Mouse (Mus musculus): ENCODE results near the gene Cldn10.

DNA sequence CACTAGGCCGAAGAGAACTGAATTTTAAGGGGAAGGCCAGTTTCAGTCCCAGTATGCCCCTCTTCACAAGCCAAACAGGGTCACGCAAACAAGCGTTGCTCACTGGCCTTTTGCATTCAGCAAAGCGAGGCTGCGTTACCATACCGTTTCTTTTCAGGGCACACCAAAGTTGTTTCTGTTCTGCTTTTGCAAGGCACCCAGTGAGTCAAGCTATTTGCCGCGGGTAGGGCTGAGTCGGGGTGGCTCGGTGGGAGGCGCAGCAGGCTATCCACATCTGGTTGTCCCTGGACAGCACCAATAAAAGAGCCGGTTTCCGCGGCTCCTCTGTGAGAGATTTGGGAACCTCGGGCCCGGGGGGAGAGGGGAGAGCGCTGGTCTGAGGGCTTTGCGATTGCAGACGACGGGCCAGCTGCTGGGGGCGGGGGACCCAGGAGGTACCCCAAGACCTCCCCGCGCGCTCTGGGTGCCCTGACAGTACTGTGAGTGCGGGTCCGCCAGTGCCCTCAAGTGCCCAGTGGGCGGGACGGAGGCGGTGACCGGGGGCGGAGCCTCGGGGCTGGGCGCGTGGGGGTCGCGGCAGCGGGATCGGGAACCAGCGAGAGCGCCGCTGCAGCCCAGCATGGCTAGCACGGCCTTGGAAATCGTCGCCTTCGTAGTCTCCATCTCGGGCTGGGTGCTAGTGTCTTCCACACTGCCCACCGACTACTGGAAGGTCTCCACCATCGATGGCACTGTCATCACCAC is 66.8 kb downstream of the Cldn10 start:
- TF ChIP-seq CTCF (IDR thresholded peaks at IDR 0.05; ENCODE audit: extremely low read depth, insufficient read depth, low read length) (no peak), POLR2A (IDR thresholded peaks at IDR 0.05; ENCODE audit: extremely low read depth, insufficient read depth, low read length) (peak; percentile 32; the same call in 1 of the 2 replicates)

All from cortical plate, adult 2 months (tissue).